8 mouse cellular contexts compared by ENCODE assay signal in the genomic region with DNA sequence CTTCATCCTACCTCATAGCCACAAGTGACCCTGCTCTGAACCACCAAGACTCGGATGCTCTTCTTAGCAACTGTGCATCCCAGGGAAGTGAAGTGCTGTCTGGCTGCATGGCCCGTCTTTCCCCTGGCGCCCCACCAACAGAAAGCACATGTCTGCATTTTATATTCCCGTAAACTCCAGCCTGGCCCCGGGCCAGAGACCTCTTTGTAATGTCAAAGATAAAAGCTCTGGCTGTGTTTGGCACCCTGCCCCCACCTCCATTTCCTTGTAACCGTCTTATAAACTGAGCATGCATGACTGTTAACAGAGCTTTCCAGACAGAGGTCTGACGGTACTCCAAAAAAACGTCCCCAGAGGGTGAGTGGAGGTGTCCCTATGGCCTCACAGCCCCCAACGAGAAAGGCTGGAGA.
DNase-seq lines count a peak whose midpoint lies in the region; ATAC-seq lines count a peak whose summit lies in the region.

No protein-coding gene starts in this region.

- no peaks in the 10 kb centered on the region for H3K27me3 ChIP-seq in limb, embryonic 11.5 days (ENCODE audit: control insufficient read depth, insufficient read depth, low read length)
- no peaks in the 10 kb centered on the region for H3K27me3 ChIP-seq in midbrain, embryonic 10.5 days (ENCODE audit: low read depth, poor library complexity, severe bottlenecking)

- peak overlapping the region; percentile 95 for H3K27ac ChIP-seq in limb, embryonic 11.5 days (replicated peaks; ENCODE audit: low read depth, low read length)
- 0 out of 2 replicates have a peak overlapping the region, but pooled peaks have one; percentile 20 for H3K27ac ChIP-seq in midbrain, embryonic 10.5 days (replicated peaks)

- intact Hi-C loops in heart, postnatal 25 days (cut with DNase I): no loop called here

- WGBS in limb, embryonic 11.5 days: 9% methylated on average over 9 of the region's 9 CpGs
- WGBS in midbrain, embryonic 10.5 days: 72% methylated on average over 9 of the region's 9 CpGs

- ATAC-seq in erythroid progenitor cell, adult 5-6 weeks (replicated peaks; ENCODE audit: low FRiP score, poor library complexity, severe bottlenecking): 0 out of 2 replicates have a peak, but pooled peaks have one; percentile 13
- ATAC-seq in limb, embryonic 11.5 days (ENCODE audit: insufficient number of reproducible peaks, low FRiP score, low TSS enrichment, low read depth): peak; percentile 27; the same call in 1 of the 2 replicates

- no peak overlapping the region for H3K4me2 ChIP-seq in limb, embryonic 11.5 days (ENCODE audit: low read depth, severe bottlenecking)

- H3K9ac ChIP-seq in limb, embryonic 11.5 days (ENCODE audit: low read length): no peak overlapping the region

- H3K9me3 ChIP-seq in limb, embryonic 11.5 days (ENCODE audit: control insufficient read depth, low read length): no peaks in the 10 kb centered on the region
- no peaks in the 10 kb centered on the region for H3K9me3 ChIP-seq in midbrain, embryonic 10.5 days (replicated peaks)

- no peak overlapping the region for H3K4me3 ChIP-seq in limb, embryonic 11.5 days (ENCODE audit: low read depth, low read length)
- H3K4me3 ChIP-seq in midbrain, embryonic 10.5 days: no peak overlapping the region

- peak; percentile 98 for DNase-seq in NIH3T3 (ENCODE audit: low read depth)
- DNase-seq in adrenal gland, postnatal 36 days: peak; percentile 83 to 90
- DNase-seq in heart, postnatal 25 days (ENCODE audit: low spot score): peak; percentile 42
- peak; percentile 85 for DNase-seq in limb, embryonic 11.5 days (ENCODE audit: low spot score)
- no peak for DNase-seq in midbrain, embryonic 10.5 days (ENCODE audit: low spot score)
- peak; percentile 61 for DNase-seq in testis, postnatal 14 days (ENCODE audit: low spot score)
- no peak for DNase-seq in frontal cortex, postnatal 36 days (ENCODE audit: low spot score in 2 of 2)

- no peaks in the 10 kb centered on the region for H3K36me3 ChIP-seq in limb, embryonic 11.5 days (ENCODE audit: control insufficient read depth, insufficient read depth, low read length)
- H3K36me3 ChIP-seq in midbrain, embryonic 10.5 days: no peaks in the 10 kb centered on the region

- H3K4me1 ChIP-seq in limb, embryonic 11.5 days (ENCODE audit: control insufficient read depth, insufficient read depth, low read length): peaks cover 41% of the 10 kb centered on the region
- H3K4me1 ChIP-seq in midbrain, embryonic 10.5 days: peaks cover 39% of the 10 kb centered on the region

Comparison
In these comparisons a context has a peak if more than half of its experiments do, and no peak if none do; other contexts are left out.
1. DNase-seq: peak in NIH3T3 (single experiment), adrenal gland, postnatal 36 days (2 of 2), heart, postnatal 25 days (single experiment), limb, embryonic 11.5 days (single experiment) and testis, postnatal 14 days (single experiment); none in midbrain, embryonic 10.5 days (single experiment) and frontal cortex, postnatal 36 days (0 of 2).